Mouse (Mus musculus): ENCODE results near the gene Ipmk.

The Ipmk gene

GRCm38 (mm10) chr10:71347509-71347949, at the start of gene Ipmk:
Gene Ipmk (plus strand): TSS chr10:71347763.
- peak; percentile 100 for DNase-seq

- no peak for DNase-seq
These were observed 47.4 kb upstream of the Ipmk start for GRCm38 (mm10) chr10:71300161-71300560.

- DNase-seq, result peak; percentile 36
These were observed 45.1 kb upstream of the Ipmk start for GRCm38 (mm10) chr10:71302490-71302889.

- peak; percentile 52 for DNase-seq
These were observed 41.4 kb upstream of the Ipmk start for GRCm38 (mm10) chr10:71306190-71306589.

- DNase-seq, result no peak
These were observed 40.8 kb upstream of the Ipmk start for GRCm38 (mm10) chr10:71306759-71307158.

- DNase-seq, result no peak
These were observed 39.4 kb upstream of the Ipmk start for GRCm38 (mm10) chr10:71308199-71308598.

- DNase-seq, result no peak
These were observed 37.3 kb upstream of the Ipmk start for GRCm38 (mm10) chr10:71310288-71310687.

- no peak for DNase-seq
These were observed 33.0 kb upstream of the Ipmk start for GRCm38 (mm10) chr10:71314596-71314995.

GRCm38 (mm10) chr10:71316056-71316455, 31.5 kb upstream of the Ipmk start:
- no peak for DNase-seq

- DNase-seq, result no peak
These were observed 31.1 kb upstream of the Ipmk start for GRCm38 (mm10) chr10:71316497-71316896.

GRCm38 (mm10) chr10:71323669-71324068, 23.9 kb upstream of the Ipmk start:
- no peak for DNase-seq

GRCm38 (mm10) chr10:71326123-71326522, 21.4 kb upstream of the Ipmk start:
- no peak for DNase-seq

GRCm38 (mm10) chr10:71326789-71327188, 20.8 kb upstream of the Ipmk start:
- DNase-seq, result peak; percentile 82

- DNase-seq, result no peak
These were observed 20.2 kb upstream of the Ipmk start for GRCm38 (mm10) chr10:71327386-71327785.

GRCm38 (mm10) chr10:71328382-71328781, 19.2 kb upstream of the Ipmk start:
- DNase-seq, result no peak

- DNase-seq, result no peak
These were observed 18.7 kb upstream of the Ipmk start for GRCm38 (mm10) chr10:71328870-71329269.

GRCm38 (mm10) chr10:71329295-71329694, 18.3 kb upstream of the Ipmk start:
- DNase-seq, result no peak

GRCm38 (mm10) chr10:71330070-71330469, 17.5 kb upstream of the Ipmk start:
- no peak for DNase-seq

- no peak for DNase-seq
These were observed 15.7 kb upstream of the Ipmk start for GRCm38 (mm10) chr10:71331908-71332307.

- no peak for DNase-seq
These were observed 15.2 kb upstream of the Ipmk start for GRCm38 (mm10) chr10:71332376-71332775.

GRCm38 (mm10) chr10:71332859-71333258, 14.7 kb upstream of the Ipmk start:
- no peak for DNase-seq

- DNase-seq, result no peak
These were observed 9.8 kb upstream of the Ipmk start for GRCm38 (mm10) chr10:71337733-71338132.

- DNase-seq, result peak; percentile 64
These were observed 9.2 kb upstream of the Ipmk start for GRCm38 (mm10) chr10:71338156-71338905.

GRCm38 (mm10) chr10:71339463-71339862, 8.1 kb upstream of the Ipmk start:
- DNase-seq, result no peak

GRCm38 (mm10) chr10:71340195-71340594, 7.4 kb upstream of the Ipmk start:
- DNase-seq, result peak; percentile 44

Data from kidney, postnatal 10 days (tissue).